Mouse (Mus musculus): ENCODE measurements around the gene Rab17.

- TF ChIP-seq CTCF (IDR thresholded peaks at IDR 0.05; ENCODE audit: low read depth) (no peak), EP300 (IDR thresholded peaks at IDR 0.05; ENCODE audit: low read depth) (no peak)
These were observed 28.9 kb upstream of the Rab17 start, which contains the start of gene Lrrfip1 for GRCm38 (mm10) chr1:90998268-90998890.

Data from liver, postnatal 0 days (tissue).